Mouse (Mus musculus) stomach, embryonic 16.5 days (tissue): ENCODE data around the gene Garem2. TPM values are rescaled to one million over a fixed set of nuclear protein-coding genes. Genes with fewer than 3 reads are reported as not detected.

ENCODE experiments used
- polyA plus RNA-seq: library from polyadenylated mRNA; unstranded; fragments of >200 nt; fragmentation: Nextera tagmentation; extraction: Ambion mirVana; gene quantifications from 2 replicates; pipeline ENCODE4 v1.2.1, GENCODE M21; 2015

Gene Garem2
- polyA plus RNA-seq, 1 experiment from 2014 or later = 0.12 TPM

Other genes starting within 250 kb of the Garem2 start
- gene Il6, start 92.0 kb upstream of the Garem2 start, polyA plus RNA-seq = 0.16 and 0.22 TPM in 2 replicates
- gene Tyms, start 31.5 kb upstream of the Garem2 start, polyA plus RNA-seq = 217 and 232 TPM in 2 replicates
- not detected in 2 replicates for gene 3110082J24Rik, start 925 bp downstream of the Garem2 start, polyA plus RNA-seq
- gene Hadha, start 50.0 kb downstream of the Garem2 start, polyA plus RNA-seq = 173 and 174 TPM in 2 replicates
- 212 and 217 TPM in 2 replicates for gene Hadhb, start 50.1 kb downstream of the Garem2 start, polyA plus RNA-seq
- gene Adgrf3, start 100.6 kb downstream of the Garem2 start, polyA plus RNA-seq = 0.37 and 0.41 TPM in 2 replicates
- 21.4 and 26.7 TPM in 2 replicates for gene Selenoi, start 127.4 kb downstream of the Garem2 start, polyA plus RNA-seq
- gene Drc1, start 176.2 kb downstream of the Garem2 start, polyA plus RNA-seq = 0.59 and 1.4 TPM in 2 replicates